Mouse (Mus musculus) heart, embryonic 15.5 days (tissue): ENCODE measurements around the gene Cd83. TPM values are rescaled to one million over a fixed set of nuclear protein-coding genes. Genes with fewer than 3 reads are reported as not detected.
A peak's percentile ranks its signal among the peaks of the same experiment; 100 is the strongest.

Source experiments
- ATAC-seq: fragments of 200-750 bp; cut with Nextera tagmentation; replicated peaks from 2 replicates; pipeline ENCODE4 v1.8.0; 2017; ENCODE audit warnings: low read depth, moderate TSS enrichment; ENCODE audit not compliant: insufficient number of reproducible peaks, insufficient read depth, low FRiP score
- H3K27ac ChIP-seq: fragments of 300-500 bp; sonication (generic); 2 replicates; pipeline ENCODE4 v1.5.1; 2015; ENCODE audit warnings: mild to moderate bottlenecking, inconsistent platforms
- H3K27me3 ChIP-seq: fragments of 300-500 bp; sonication (generic); 2 replicates; pipeline ENCODE4 v1.6.1; 2015; ENCODE audit warnings: inconsistent platforms
- H3K36me3 ChIP-seq: fragments of 300-500 bp; sonication (generic); 2 replicates; pipeline ENCODE4 v1.6.1; 2015; ENCODE audit warnings: mild to moderate bottlenecking, inconsistent platforms
- H3K4me1 ChIP-seq: fragments of 300-500 bp; sonication (generic); replicated peaks from 2 replicates; pipeline ENCODE4 v1.6.1; 2015; ENCODE audit warnings: inconsistent platforms
- H3K4me2 ChIP-seq: fragments of 300-500 bp; sonication (generic); 2 replicates; pipeline ENCODE4 v1.6.1; 2015; ENCODE audit warnings: inconsistent platforms, mild to moderate bottlenecking, moderate library complexity
- H3K4me3 ChIP-seq: fragments of 300-500 bp; sonication (generic); 2 replicates; pipeline ENCODE4 v1.5.1; 2015; ENCODE audit warnings: mild to moderate bottlenecking, inconsistent platforms
- H3K9ac ChIP-seq: fragments of 300-500 bp; sonication (generic); 2 replicates; pipeline ENCODE4 v1.6.1; 2015; ENCODE audit warnings: mild to moderate bottlenecking, inconsistent platforms
- H3K9me3 ChIP-seq: fragments of 300-500 bp; sonication (generic); replicated peaks from 2 replicates; pipeline ENCODE4 v1.6.1; 2016; ENCODE audit warnings: inconsistent platforms
- WGBS: fragments of 180-500 bp; shearing (Covaris S2); methylation state at CpG from one replicate; pipeline ENCODE4 v1.1.7; 2015; ENCODE audit warnings: mixed read lengths; 5-methylcytosine and 5-hydroxymethylcytosine counted together
- polyA plus RNA-seq: library from polyadenylated mRNA; unstranded; fragments of >200 nt; fragmentation: Nextera tagmentation; extraction: Ambion mirVana; gene quantifications from 2 replicates; pipeline ENCODE4 v1.2.1, GENCODE M21; 2015

Cd83 gene
- 3.9 and 12.3 TPM in 2 replicates for polyA plus RNA-seq

GRCm38 (mm10) chr13:43784725-43785711, at the start of gene Cd83:
Cd83 (plus strand) TSS chr13:43784775.
- H3K4me3 ChIP-seq: peak within 1 kb of the TSS; percentile 61
- no peak within 1 kb of the TSS for H3K27ac ChIP-seq
- H3K36me3 ChIP-seq: no peaks in the 10 kb centered on the region
- peak; percentile 79 for ATAC-seq
- H3K4me1 ChIP-seq: peaks cover 16% of the 10 kb centered on the region
- H3K4me2 ChIP-seq: peak within 1 kb of the TSS; percentile 90
- H3K9ac ChIP-seq: peak within 1 kb of the TSS; percentile 61
- no peaks in the 10 kb centered on the region for H3K9me3 ChIP-seq
- H3K27me3 ChIP-seq: peaks cover 13% of the 10 kb centered on the region; the same call in 1 of the 2 replicates
- WGBS: 5% methylated on average over 72 of the region's 73 CpGs

- no peaks in the 10 kb centered on the region for H3K36me3 ChIP-seq
- no peaks in the 10 kb centered on the region for H3K9me3 ChIP-seq
- no peak overlapping the region for H3K9ac ChIP-seq
- ATAC-seq: 0 out of 2 replicates have a peak, but pooled peaks have one; percentile 27
- WGBS: 17% methylated on average over 15 of the region's 15 CpGs
- no peak overlapping the region for H3K4me2 ChIP-seq
- H3K4me1 ChIP-seq: peaks cover 9% of the 10 kb centered on the region
- no peak overlapping the region for H3K27ac ChIP-seq
- no peaks in the 10 kb centered on the region for H3K27me3 ChIP-seq
- no peak overlapping the region for H3K4me3 ChIP-seq
These were observed 44.8 kb upstream of the Cd83 start for GRCm38 (mm10) chr13:43739598-43740275.

GRCm38 (mm10) chr13:43740276-43740608, 44.3 kb upstream of the Cd83 start:
- no peak overlapping the region for H3K4me3 ChIP-seq
- WGBS: 64% methylated on average over 7 of the region's 7 CpGs

GRCm38 (mm10) chr13:43742677-43743076, 41.9 kb upstream of the Cd83 start:
- ATAC-seq: no peak
- Histone ChIP-seq H3K27me3 (no peaks in the 10 kb centered on the region), H3K4me1 (peaks cover 6% of the 10 kb centered on the region), H3K27ac (no peak overlapping the region), H3K9ac (no peak overlapping the region), H3K9me3 (no peaks in the 10 kb centered on the region), H3K4me3 (no peak overlapping the region), H3K36me3 (no peaks in the 10 kb centered on the region), H3K4me2 (no peak overlapping the region)
- 63% methylated on average over 3 of the region's 3 CpGs for WGBS

More at GRCm38 (mm10) chr13:43740276-43740608, 44.3 kb upstream of the Cd83 start:
- H3K27ac ChIP-seq: no peak overlapping the region
- no peak for ATAC-seq
- H3K36me3 ChIP-seq: no peaks in the 10 kb centered on the region
- H3K27me3 ChIP-seq: no peaks in the 10 kb centered on the region
- H3K4me1 ChIP-seq: peaks cover 6% of the 10 kb centered on the region
- no peak overlapping the region for H3K9ac ChIP-seq
- no peaks in the 10 kb centered on the region for H3K9me3 ChIP-seq
- H3K4me2 ChIP-seq: no peak overlapping the region

- H3K36me3 ChIP-seq: no peaks in the 10 kb centered on the region
- no peak overlapping the region for H3K27ac ChIP-seq
- no peak overlapping the region for H3K9ac ChIP-seq
- H3K27me3 ChIP-seq: no peaks in the 10 kb centered on the region
- WGBS: 80% methylated on average over 7 of the region's 7 CpGs
- H3K4me1 ChIP-seq: peaks cover 6% of the 10 kb centered on the region
- no peak overlapping the region for H3K4me2 ChIP-seq
- no peak for ATAC-seq
- no peaks in the 10 kb centered on the region for H3K9me3 ChIP-seq
- H3K4me3 ChIP-seq: no peak overlapping the region
These were observed 40.3 kb upstream of the Cd83 start for GRCm38 (mm10) chr13:43744259-43744658.

- no peak overlapping the region for H3K4me2 ChIP-seq
- peaks cover 8% of the 10 kb centered on the region for H3K4me1 ChIP-seq
- H3K9ac ChIP-seq: no peak overlapping the region
- H3K9me3 ChIP-seq: no peaks in the 10 kb centered on the region
- no peak overlapping the region for H3K27ac ChIP-seq
- 67% methylated on average over 3 of the region's 3 CpGs for WGBS
- no peaks in the 10 kb centered on the region for H3K36me3 ChIP-seq
- ATAC-seq: no peak
- no peaks in the 10 kb centered on the region for H3K27me3 ChIP-seq
- H3K4me3 ChIP-seq: no peak overlapping the region
These were observed 34.3 kb upstream of the Cd83 start for GRCm38 (mm10) chr13:43750301-43750700.

- Histone ChIP-seq H3K36me3 (no peaks in the 10 kb centered on the region), H3K4me1 (peaks cover 8% of the 10 kb centered on the region), H3K4me2 (no peak overlapping the region), H3K4me3 (no peak overlapping the region), H3K9me3 (no peaks in the 10 kb centered on the region), H3K27ac (no peak overlapping the region), H3K27me3 (no peaks in the 10 kb centered on the region), H3K9ac (no peak overlapping the region)
- 69% methylated on average over 6 of the region's 6 CpGs for WGBS
- no peak for ATAC-seq
These were observed 33.6 kb upstream of the Cd83 start for GRCm38 (mm10) chr13:43750966-43751365.

GRCm38 (mm10) chr13:43752407-43752806, 32.2 kb upstream of the Cd83 start:
- no peak for ATAC-seq
- 74% methylated on average over 7 of the region's 7 CpGs for WGBS
- Histone ChIP-seq H3K4me3 (no peak overlapping the region), H3K9ac (no peak overlapping the region), H3K4me1 (peaks cover 8% of the 10 kb centered on the region), H3K36me3 (no peaks in the 10 kb centered on the region), H3K27ac (no peak overlapping the region), H3K27me3 (no peaks in the 10 kb centered on the region), H3K9me3 (no peaks in the 10 kb centered on the region), H3K4me2 (no peak overlapping the region)

- WGBS: 56% methylated on average over 9 of the region's 9 CpGs
- Histone ChIP-seq H3K9me3 (no peaks in the 10 kb centered on the region), H3K4me3 (no peak overlapping the region), H3K4me2 (no peak overlapping the region), H3K27ac (no peak overlapping the region), H3K4me1 (peaks cover 8% of the 10 kb centered on the region), H3K36me3 (no peaks in the 10 kb centered on the region), H3K27me3 (no peaks in the 10 kb centered on the region), H3K9ac (no peak overlapping the region)
- ATAC-seq: no peak
These were observed 30.9 kb upstream of the Cd83 start for GRCm38 (mm10) chr13:43753652-43754051.

GRCm38 (mm10) chr13:43754455-43755128, 30.0 kb upstream of the Cd83 start:
- H3K4me1 ChIP-seq: peaks cover 8% of the 10 kb centered on the region
- no peak for ATAC-seq
- no peak overlapping the region for H3K9ac ChIP-seq
- no peak overlapping the region for H3K27ac ChIP-seq
- H3K4me3 ChIP-seq: no peak overlapping the region
- no peak overlapping the region for H3K4me2 ChIP-seq
- 62% methylated on average over 3 of the region's 3 CpGs for WGBS
- no peaks in the 10 kb centered on the region for H3K9me3 ChIP-seq
- H3K36me3 ChIP-seq: no peaks in the 10 kb centered on the region
- H3K27me3 ChIP-seq: no peaks in the 10 kb centered on the region

- WGBS: 76% methylated on average over 7 of the region's 7 CpGs
- no peaks in the 10 kb centered on the region for H3K36me3 ChIP-seq
- no peak for ATAC-seq
- no peaks in the 10 kb centered on the region for H3K9me3 ChIP-seq
- H3K4me2 ChIP-seq: no peak overlapping the region
- H3K4me1 ChIP-seq: peaks cover 5% of the 10 kb centered on the region
- no peaks in the 10 kb centered on the region for H3K27me3 ChIP-seq
- no peak overlapping the region for H3K4me3 ChIP-seq
- no peak overlapping the region for H3K9ac ChIP-seq
- no peak overlapping the region for H3K27ac ChIP-seq
These were observed 29.0 kb upstream of the Cd83 start for GRCm38 (mm10) chr13:43755573-43755972.
